Mouse (Mus musculus): Measurements from ENCODE around the gene Tmprss12. TPM values are rescaled to one million over a fixed set of nuclear protein-coding genes. Genes with fewer than 3 reads are reported as not detected.
"Not testable (repeated sequence)": the region's sequence is repeated elsewhere in the genome, so short reads cannot be mapped to it uniquely, and the experiment has no call there.

Gene Tmprss12
- polyA plus RNA-seq, 1 experiment from 2014 or later, result not detected

GRCm38 (mm10) chr15:100312346-100312745, 31.7 kb downstream of the Tmprss12 start:
- Histone ChIP-seq H3K4me1 (ENCODE audit: control insufficient read depth, insufficient read depth, low read length) (no peaks in the 10 kb centered on the region), H3K36me3 (ENCODE audit: control insufficient read depth, insufficient read depth, low read length) (no peaks in the 10 kb centered on the region), H3K4me2 (ENCODE audit: low read length) (no peak overlapping the region), H3K27me3 (ENCODE audit: control insufficient read depth, insufficient read depth, low read length) (no peaks in the 10 kb centered on the region), H3K9me3 (ENCODE audit: control insufficient read depth, low read length) (no peaks in the 10 kb centered on the region), H3K27ac (replicated peaks; ENCODE audit: low read depth, low read length) (no peak overlapping the region), H3K4me3 (replicated peaks; ENCODE audit: low read depth, low read length) (no peak overlapping the region), H3K9ac (replicated peaks; ENCODE audit: low read length) (no peak overlapping the region)
- DNase-seq (no peak), ATAC-seq (ENCODE audit: low FRiP score, low TSS enrichment) (no peak)
- 92% methylated on average over 2 of the region's 2 CpGs for WGBS

DNA sequence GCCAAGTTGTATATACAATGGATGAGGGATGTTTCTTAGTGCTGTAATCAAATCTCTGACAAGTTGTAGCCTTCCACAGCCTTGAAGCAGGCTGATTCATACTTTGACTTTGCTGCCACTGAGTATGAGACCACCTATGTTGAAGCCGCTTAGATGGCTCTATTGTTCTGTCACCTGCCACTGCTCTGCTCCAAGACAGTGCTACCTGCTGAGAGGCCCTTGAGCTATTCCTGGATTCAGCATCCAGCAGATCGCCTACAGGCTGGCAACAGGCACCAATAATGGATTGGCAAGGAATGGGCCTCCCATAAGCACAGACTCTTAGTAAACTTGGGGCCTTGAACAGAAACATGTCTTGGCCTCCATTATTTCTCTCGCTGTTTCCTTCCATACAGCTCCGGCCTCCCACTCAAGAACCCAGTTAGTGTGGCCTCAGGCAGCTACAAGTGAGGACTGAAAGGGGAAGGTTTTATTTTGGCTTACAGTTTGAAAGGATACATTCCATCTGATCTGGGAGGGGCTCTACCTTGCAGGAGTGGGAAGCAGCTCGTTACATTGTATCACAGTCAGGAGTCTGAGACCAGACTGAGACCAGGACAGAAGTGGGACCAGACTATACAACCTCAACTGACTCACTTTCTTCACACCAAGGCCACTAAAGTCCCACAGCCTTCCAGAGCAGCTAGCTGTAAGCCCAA, 34.0 kb downstream of the Tmprss12 start:
- Histone ChIP-seq H3K4me3 (replicated peaks; ENCODE audit: low read depth, low read length) (no peak overlapping the region), H3K9ac (replicated peaks; ENCODE audit: low read length) (no peak overlapping the region), H3K36me3 (ENCODE audit: control insufficient read depth, insufficient read depth, low read length) (no peaks in the 10 kb centered on the region), H3K27ac (replicated peaks; ENCODE audit: low read depth, low read length) (no peak overlapping the region), H3K4me2 (ENCODE audit: low read length) (no peak overlapping the region), H3K27me3 (ENCODE audit: control insufficient read depth, insufficient read depth, low read length) (no peaks in the 10 kb centered on the region), H3K9me3 (ENCODE audit: control insufficient read depth, low read length) (no peaks in the 10 kb centered on the region), H3K4me1 (ENCODE audit: control insufficient read depth, insufficient read depth, low read length) (no peaks in the 10 kb centered on the region)
- ATAC-seq (ENCODE audit: low FRiP score, low TSS enrichment), result no peak
- 93% methylated on average over 5 of the region's 5 CpGs for WGBS
- no peak for DNase-seq

- H3K9ac ChIP-seq (replicated peaks; ENCODE audit: low read length); ATAC-seq (ENCODE audit: low FRiP score, low TSS enrichment); H3K4me1 ChIP-seq (ENCODE audit: control insufficient read depth, insufficient read depth, low read length); H3K27ac ChIP-seq (replicated peaks; ENCODE audit: low read depth, low read length); H3K9me3 ChIP-seq (ENCODE audit: control insufficient read depth, low read length); H3K4me3 ChIP-seq (replicated peaks; ENCODE audit: low read depth, low read length); H3K36me3 ChIP-seq (ENCODE audit: control insufficient read depth, insufficient read depth, low read length); H3K27me3 ChIP-seq (ENCODE audit: control insufficient read depth, insufficient read depth, low read length); H3K4me2 ChIP-seq (ENCODE audit: low read length); DNase-seq: not testable (repeated sequence)
- 79% methylated on average over 4 of the region's 4 CpGs for WGBS
Measured at GRCm38 (mm10) chr15:100318014-100318671, 37.5 kb downstream of the Tmprss12 start.

DNA sequence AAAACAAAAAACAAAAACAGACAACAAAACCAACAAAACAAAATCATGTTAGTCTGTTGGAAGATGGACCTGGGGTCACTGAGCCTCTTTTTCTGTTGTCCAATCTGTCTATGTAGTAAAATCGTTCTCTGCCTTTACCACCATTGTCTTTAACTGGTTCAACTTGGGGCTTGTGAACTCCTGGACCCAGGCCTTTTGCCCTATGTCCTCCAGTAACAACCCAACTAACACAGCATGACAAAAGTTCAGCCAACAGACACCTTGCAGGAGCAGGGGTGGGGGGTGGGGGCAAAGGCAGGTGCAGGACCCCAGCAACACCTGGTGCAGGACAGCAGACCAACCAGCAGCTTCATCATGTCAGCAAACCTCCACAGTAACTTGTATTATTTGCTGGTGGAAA, 39.2 kb downstream of the Tmprss12 start:
- H3K4me2 ChIP-seq (ENCODE audit: low read length), result no peak overlapping the region
- DNase-seq (no peak), ATAC-seq (ENCODE audit: low FRiP score, low TSS enrichment) (no peak)
- H3K9ac ChIP-seq (replicated peaks; ENCODE audit: low read length), result no peak overlapping the region
- no peak overlapping the region for H3K27ac ChIP-seq (replicated peaks; ENCODE audit: low read depth, low read length)
- no peaks in the 10 kb centered on the region for H3K4me1 ChIP-seq (ENCODE audit: control insufficient read depth, insufficient read depth, low read length)
- whole genome bisulfite sequencing, result 100% methylated on average over 1 of the region's 1 CpGs
- H3K4me3 ChIP-seq (replicated peaks; ENCODE audit: low read depth, low read length), result no peak overlapping the region
- no peaks in the 10 kb centered on the region for H3K27me3 ChIP-seq (ENCODE audit: control insufficient read depth, insufficient read depth, low read length)
- H3K9me3 ChIP-seq (ENCODE audit: control insufficient read depth, low read length), result no peaks in the 10 kb centered on the region
- H3K36me3 ChIP-seq (ENCODE audit: control insufficient read depth, insufficient read depth, low read length), result no peaks in the 10 kb centered on the region

- Histone ChIP-seq H3K4me2 (ENCODE audit: low read length) (no peak overlapping the region), H3K9me3 (ENCODE audit: control insufficient read depth, low read length) (no peaks in the 10 kb centered on the region), H3K27me3 (ENCODE audit: control insufficient read depth, insufficient read depth, low read length) (no peaks in the 10 kb centered on the region), H3K9ac (replicated peaks; ENCODE audit: low read length) (no peak overlapping the region), H3K36me3 (ENCODE audit: control insufficient read depth, insufficient read depth, low read length) (no peaks in the 10 kb centered on the region), H3K4me1 (ENCODE audit: control insufficient read depth, insufficient read depth, low read length) (no peaks in the 10 kb centered on the region), H3K4me3 (replicated peaks; ENCODE audit: low read depth, low read length) (no peak overlapping the region), H3K27ac (replicated peaks; ENCODE audit: low read depth, low read length) (no peak overlapping the region)
- ATAC-seq (ENCODE audit: low FRiP score, low TSS enrichment) (no peak), DNase-seq (no peak)
- WGBS, result 80% methylated on average over 9 of the region's 9 CpGs
Measured at GRCm38 (mm10) chr15:100320295-100320905, 39.8 kb downstream of the Tmprss12 start.

DNA sequence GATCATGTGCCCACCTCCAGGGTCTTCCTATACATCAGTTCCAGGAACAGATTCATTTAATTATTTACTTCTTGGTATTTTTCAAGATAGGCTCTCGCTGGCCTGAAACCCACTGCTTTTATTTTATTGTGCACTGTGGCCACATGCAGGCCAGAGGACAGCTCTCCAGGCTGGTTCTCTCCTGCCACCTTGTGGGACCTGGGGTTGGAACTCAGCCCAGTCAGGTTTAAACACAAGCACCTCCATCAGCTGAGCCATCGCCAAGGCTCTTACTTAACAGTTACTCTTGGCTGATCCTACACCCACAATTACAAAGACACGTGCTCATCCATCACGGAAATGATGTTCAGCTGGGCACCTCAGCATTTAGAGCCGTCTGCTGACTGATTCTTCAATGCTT, 40.5 kb downstream of the Tmprss12 start:
- DNase-seq, result peak; percentile 26
- no peak for ATAC-seq (ENCODE audit: low FRiP score, low TSS enrichment)
- H3K4me1 ChIP-seq (ENCODE audit: control insufficient read depth, insufficient read depth, low read length), result no peaks in the 10 kb centered on the region
- no peak overlapping the region for H3K4me2 ChIP-seq (ENCODE audit: low read length)
- H3K9ac ChIP-seq (replicated peaks; ENCODE audit: low read length), result no peak overlapping the region
- 64% methylated on average over 5 of the region's 5 CpGs for WGBS
- no peak overlapping the region for H3K27ac ChIP-seq (replicated peaks; ENCODE audit: low read depth, low read length)
- H3K36me3 ChIP-seq (ENCODE audit: control insufficient read depth, insufficient read depth, low read length), result no peaks in the 10 kb centered on the region
- no peaks in the 10 kb centered on the region for H3K27me3 ChIP-seq (ENCODE audit: control insufficient read depth, insufficient read depth, low read length)
- H3K9me3 ChIP-seq (ENCODE audit: control insufficient read depth, low read length), result no peaks in the 10 kb centered on the region
- H3K4me3 ChIP-seq (replicated peaks; ENCODE audit: low read depth, low read length), result no peak overlapping the region

GRCm38 (mm10) chr15:100324021-100324591, 43.5 kb downstream of the Tmprss12 start:
- ATAC-seq (ENCODE audit: low FRiP score, low TSS enrichment) (no peak), DNase-seq (no peak)
- H3K36me3 ChIP-seq (ENCODE audit: control insufficient read depth, insufficient read depth, low read length), result no peaks in the 10 kb centered on the region
- no peak overlapping the region for H3K4me3 ChIP-seq (replicated peaks; ENCODE audit: low read depth, low read length)
- 76% methylated on average over 12 of the region's 12 CpGs for WGBS
- H3K4me2 ChIP-seq (ENCODE audit: low read length), result no peak overlapping the region
- H3K27ac ChIP-seq (replicated peaks; ENCODE audit: low read depth, low read length), result no peak overlapping the region
- H3K4me1 ChIP-seq (ENCODE audit: control insufficient read depth, insufficient read depth, low read length), result no peaks in the 10 kb centered on the region
- H3K9ac ChIP-seq (replicated peaks; ENCODE audit: low read length), result no peak overlapping the region
- no peaks in the 10 kb centered on the region for H3K9me3 ChIP-seq (ENCODE audit: control insufficient read depth, low read length)
- no peaks in the 10 kb centered on the region for H3K27me3 ChIP-seq (ENCODE audit: control insufficient read depth, insufficient read depth, low read length)

- Histone ChIP-seq H3K9me3 (ENCODE audit: control insufficient read depth, low read length) (no peaks in the 10 kb centered on the region), H3K27me3 (ENCODE audit: control insufficient read depth, insufficient read depth, low read length) (no peaks in the 10 kb centered on the region), H3K4me2 (ENCODE audit: low read length) (no peak overlapping the region), H3K4me1 (ENCODE audit: control insufficient read depth, insufficient read depth, low read length) (no peaks in the 10 kb centered on the region), H3K36me3 (ENCODE audit: control insufficient read depth, insufficient read depth, low read length) (no peaks in the 10 kb centered on the region), H3K27ac (replicated peaks; ENCODE audit: low read depth, low read length) (no peak overlapping the region), H3K9ac (replicated peaks; ENCODE audit: low read length) (no peak overlapping the region), H3K4me3 (replicated peaks; ENCODE audit: low read depth, low read length) (no peak overlapping the region)
- DNase-seq, result no peak
- ATAC-seq (ENCODE audit: low FRiP score, low TSS enrichment), result no peak
- 94% methylated on average over 3 of the region's 3 CpGs for WGBS
Measured at GRCm38 (mm10) chr15:100325235-100325634, 44.6 kb downstream of the Tmprss12 start.
